In genomic region chr3:59169215-59169614, GRCm38 (mm10) we compare ENCODE assay signal across 22 mouse cellular contexts. TPM values are rescaled to one million over a fixed set of nuclear protein-coding genes. Genes with fewer than 3 reads are reported as not detected.
DNase-seq lines count a peak whose midpoint lies in the region; ATAC-seq and TF ChIP-seq lines count a peak whose summit lies in the region.
"Had no signal": no experiment of that assay in that cellular context is flagged by ENCODE, and none has a peak within 500 bp of the region (broad histone marks: within the 10 kb centered on the region; RNA-seq: fewer than 3 reads in every experiment).

No protein-coding gene starts in this region.

- 0 out of 2 replicates have a peak, but pooled peaks have one; percentile 29 for ATAC-seq in cerebellum, adult (ENCODE audit: insufficient number of reproducible peaks, low FRiP score, low TSS enrichment)
- ATAC-seq in hindbrain, embryonic 13.5 days (ENCODE audit: low FRiP score): peak; percentile 39; the same call in 1 of the 2 replicates
- no peak for ATAC-seq in hindbrain, embryonic 14.5 days (ENCODE audit: low FRiP score)
- 0 out of 2 replicates have a peak, but pooled peaks have one; percentile 34 for ATAC-seq in midbrain, postnatal 0 days (ENCODE audit: low FRiP score)
- ATAC-seq in midbrain, embryonic 13.5 days: no peak
- ATAC-seq: forebrain, embryonic 15.5 days had no signal

- WGBS in hindbrain, embryonic 13.5 days: 80% methylated on average over 4 of the region's 4 CpGs
- 72% methylated on average over 4 of the region's 4 CpGs for WGBS in hindbrain, embryonic 14.5 days
- 80% methylated on average over 4 of the region's 4 CpGs for WGBS in midbrain, postnatal 0 days
- WGBS in midbrain, embryonic 13.5 days: 89% methylated on average over 4 of the region's 4 CpGs

- no peak overlapping the region for H3K9ac ChIP-seq in hindbrain, embryonic 13.5 days
- H3K9ac ChIP-seq in hindbrain, embryonic 14.5 days: no peak overlapping the region
- H3K9ac ChIP-seq in midbrain, postnatal 0 days (replicated peaks; ENCODE audit: low read length, poor library complexity, severe bottlenecking): no peak overlapping the region
- H3K9ac ChIP-seq in midbrain, embryonic 13.5 days (replicated peaks): no peak overlapping the region
- H3K9ac ChIP-seq: forebrain, embryonic 15.5 days; limb, embryonic 12.5 days; liver, embryonic 14.5 days; neural tube, embryonic 13.5 days had no signal

- H3K9me3 ChIP-seq in hindbrain, embryonic 13.5 days: no peaks in the 10 kb centered on the region
- no peaks in the 10 kb centered on the region for H3K9me3 ChIP-seq in hindbrain, embryonic 14.5 days (ENCODE audit: control insufficient read depth, low read length)
- no peaks in the 10 kb centered on the region for H3K9me3 ChIP-seq in midbrain, postnatal 0 days (ENCODE audit: low read length)
- no peaks in the 10 kb centered on the region for H3K9me3 ChIP-seq in midbrain, embryonic 13.5 days
- H3K9me3 ChIP-seq: forebrain, embryonic 15.5 days; limb, embryonic 12.5 days; neural tube, embryonic 13.5 days had no signal

- H3K4me3 ChIP-seq in hindbrain, embryonic 13.5 days: no peak overlapping the region
- H3K4me3 ChIP-seq in hindbrain, embryonic 14.5 days (replicated peaks; ENCODE audit: low read length): no peak overlapping the region
- no peak overlapping the region for H3K4me3 ChIP-seq in midbrain, postnatal 0 days (ENCODE audit: low read depth, low read length)
- H3K4me3 ChIP-seq in midbrain, embryonic 13.5 days (replicated peaks): no peak overlapping the region
- H3K4me3 ChIP-seq: forebrain, embryonic 15.5 days; gastrocnemius, adult 2 months; limb, embryonic 12.5 days; neural tube, embryonic 13.5 days had no signal

- peak; percentile 27; the same call in 1 of the 2 replicates for TF ChIP-seq CTCF in midbrain, postnatal 0 days (IDR thresholded peaks at IDR 0.05)

- no peak overlapping the region for H3K4me2 ChIP-seq in hindbrain, embryonic 13.5 days
- H3K4me2 ChIP-seq in hindbrain, embryonic 14.5 days (replicated peaks): no peak overlapping the region
- H3K4me2 ChIP-seq in midbrain, postnatal 0 days (ENCODE audit: low read depth, low read length, poor library complexity, severe bottlenecking): no peak overlapping the region
- no peak overlapping the region for H3K4me2 ChIP-seq in midbrain, embryonic 13.5 days (replicated peaks)
- H3K4me2 ChIP-seq: forebrain, embryonic 15.5 days; limb, embryonic 12.5 days; neural tube, embryonic 13.5 days had no signal

- no peak overlapping the region for H3K27ac ChIP-seq in hindbrain, embryonic 13.5 days
- H3K27ac ChIP-seq in hindbrain, embryonic 14.5 days: no peak overlapping the region
- no peak overlapping the region for H3K27ac ChIP-seq in midbrain, postnatal 0 days (ENCODE audit: low read depth, low read length)
- H3K27ac ChIP-seq in midbrain, embryonic 13.5 days: no peak overlapping the region
- H3K27ac ChIP-seq: forebrain, embryonic 15.5 days; gastrocnemius, adult 2 months; limb, embryonic 12.5 days; liver, embryonic 14.5 days; neural tube, embryonic 13.5 days had no signal

- DNase-seq in cerebellum, adult 11 months: no peak
- no peak for DNase-seq in hindbrain, embryonic 14.5 days (ENCODE audit: low spot score)
- no peak for DNase-seq in midbrain, postnatal 0 days (ENCODE audit: low spot score)
- no peak for DNase-seq in right cerebral cortex, postnatal 14 days
- no peak for DNase-seq in ovary, postnatal 36 days (ENCODE audit: low spot score)
- DNase-seq: cerebellum, adult 9-11 months; gastrocnemius, adult 2 months; heart, postnatal 4 days; right cerebral cortex, postnatal 25 days; thymus, postnatal 4 days had no signal

- H3K36me3 ChIP-seq in hindbrain, embryonic 13.5 days: no peaks in the 10 kb centered on the region
- H3K36me3 ChIP-seq in hindbrain, embryonic 14.5 days (replicated peaks; ENCODE audit: control insufficient read depth, insufficient read depth): no peaks in the 10 kb centered on the region
- H3K36me3 ChIP-seq in midbrain, postnatal 0 days (ENCODE audit: insufficient read depth, low read length): no peaks in the 10 kb centered on the region
- H3K36me3 ChIP-seq in midbrain, embryonic 13.5 days: no peaks in the 10 kb centered on the region
- H3K36me3 ChIP-seq: forebrain, embryonic 15.5 days; limb, embryonic 12.5 days; neural tube, embryonic 13.5 days had no signal

- no peaks in the 10 kb centered on the region for H3K27me3 ChIP-seq in hindbrain, embryonic 13.5 days
- no peaks in the 10 kb centered on the region for H3K27me3 ChIP-seq in hindbrain, embryonic 14.5 days (ENCODE audit: control insufficient read depth, insufficient read depth, low read length)
- no peaks in the 10 kb centered on the region for H3K27me3 ChIP-seq in midbrain, postnatal 0 days (ENCODE audit: insufficient read depth, low read length)
- no peaks in the 10 kb centered on the region for H3K27me3 ChIP-seq in midbrain, embryonic 13.5 days
- H3K27me3 ChIP-seq: forebrain, embryonic 15.5 days; limb, embryonic 12.5 days; neural tube, embryonic 13.5 days had no signal

- H3K4me1 ChIP-seq in hindbrain, embryonic 13.5 days (replicated peaks): no peaks in the 10 kb centered on the region
- H3K4me1 ChIP-seq in hindbrain, embryonic 14.5 days (replicated peaks; ENCODE audit: control insufficient read depth, insufficient read depth, low read length): no peaks in the 10 kb centered on the region
- no peaks in the 10 kb centered on the region for H3K4me1 ChIP-seq in midbrain, postnatal 0 days (ENCODE audit: insufficient read depth, low read length)
- H3K4me1 ChIP-seq in midbrain, embryonic 13.5 days (replicated peaks): no peaks in the 10 kb centered on the region
- H3K4me1 ChIP-seq: forebrain, embryonic 15.5 days; limb, embryonic 12.5 days; neural tube, embryonic 13.5 days had no signal

RNA-seq across cellular contexts. Expression of gene P2ry14, which starts 15.8 kb away (rescaled TPM):
- 3.0 and 3.8 TPM in 2 replicates for polyA plus RNA-seq in hindbrain, embryonic 13.5 days (2015; fragmentation: Nextera tagmentation; extraction: Ambion mirVana)
- polyA plus RNA-seq in hindbrain, embryonic 14.5 days (2014; fragmentation: Nextera tagmentation; extraction: Ambion mirVana): 4.0 and 4.4 TPM in 2 replicates
- total RNA-seq in midbrain, postnatal 0 days (2014; rRNA removed): 2.8 and 3.2 TPM in 2 replicates
- polyA plus RNA-seq in midbrain, postnatal 0 days (2015; fragmentation: Nextera tagmentation; extraction: Ambion mirVana): 4.3 and 4.6 TPM in 2 replicates
- polyA plus RNA-seq in midbrain, embryonic 13.5 days (2015; fragmentation: Nextera tagmentation; extraction: Ambion mirVana): 1.9 and 2.4 TPM in 2 replicates

RNA-seq across cellular contexts. Expression of gene Gpr87, which starts 25.7 kb away (rescaled TPM):
- 0.29 TPM in 1 of 2 replicates, not detected in the other for polyA plus RNA-seq in hindbrain, embryonic 13.5 days (2015; fragmentation: Nextera tagmentation; extraction: Ambion mirVana)
- polyA plus RNA-seq in hindbrain, embryonic 14.5 days (2014; fragmentation: Nextera tagmentation; extraction: Ambion mirVana): 0.13 TPM in 1 of 2 replicates, not detected in the other
- total RNA-seq in midbrain, postnatal 0 days (2014; rRNA removed): 1.5 TPM in 1 of 2 replicates, not detected in the other
- polyA plus RNA-seq in midbrain, postnatal 0 days (2015; fragmentation: Nextera tagmentation; extraction: Ambion mirVana): 0.16 TPM in 1 of 2 replicates, not detected in the other
- polyA plus RNA-seq in midbrain, embryonic 13.5 days (2015; fragmentation: Nextera tagmentation; extraction: Ambion mirVana): 0.19 TPM in 1 of 2 replicates, not detected in the other
- total RNA-seq: adrenal gland, postnatal 4 days; gastrocnemius, adult 2 months; heart, adult 8-10 months; heart, postnatal 4 days; left cerebral cortex, adult 8-10 months; monocyte, adult 5-6 weeks had no signal
- polyA plus RNA-seq: intestine, embryonic 14.5 days; liver, embryonic 14.5 days; neural tube, embryonic 13.5 days had no signal

RNA-seq across cellular contexts. Expression of gene P2ry13, which starts 41.5 kb away (rescaled TPM):
- 1.2 and 1.7 TPM in 2 replicates for polyA plus RNA-seq in hindbrain, embryonic 13.5 days (2015; fragmentation: Nextera tagmentation; extraction: Ambion mirVana)
- polyA plus RNA-seq in hindbrain, embryonic 14.5 days (2014; fragmentation: Nextera tagmentation; extraction: Ambion mirVana): 1.7 and 2.4 TPM in 2 replicates
- total RNA-seq in midbrain, postnatal 0 days (2014; rRNA removed): 2.2 and 2.6 TPM in 2 replicates
- polyA plus RNA-seq in midbrain, postnatal 0 days (2015; fragmentation: Nextera tagmentation; extraction: Ambion mirVana): 1.8 and 1.9 TPM in 2 replicates
- 0.97 and 1.2 TPM in 2 replicates for polyA plus RNA-seq in midbrain, embryonic 13.5 days (2015; fragmentation: Nextera tagmentation; extraction: Ambion mirVana)
- total RNA-seq: monocyte, adult 5-6 weeks had no signal

Comparison
In these comparisons a context has a peak if more than half of its experiments do, and no peak if none do; other contexts are left out.
1. ATAC-seq: peak in cerebellum, adult (single experiment), hindbrain, embryonic 13.5 days (single experiment) and midbrain, postnatal 0 days (single experiment); none in hindbrain, embryonic 14.5 days (single experiment) and midbrain, embryonic 13.5 days (single experiment).